Mouse (Mus musculus): ENCODE measurements at regions not wholly inside any gene's neighbourhood (a gene's known extent, or its start where the extent isn't known, plus 50 kb on each side); places are given as distances from the start of the nearest gene placed in this dataset.

DNA sequence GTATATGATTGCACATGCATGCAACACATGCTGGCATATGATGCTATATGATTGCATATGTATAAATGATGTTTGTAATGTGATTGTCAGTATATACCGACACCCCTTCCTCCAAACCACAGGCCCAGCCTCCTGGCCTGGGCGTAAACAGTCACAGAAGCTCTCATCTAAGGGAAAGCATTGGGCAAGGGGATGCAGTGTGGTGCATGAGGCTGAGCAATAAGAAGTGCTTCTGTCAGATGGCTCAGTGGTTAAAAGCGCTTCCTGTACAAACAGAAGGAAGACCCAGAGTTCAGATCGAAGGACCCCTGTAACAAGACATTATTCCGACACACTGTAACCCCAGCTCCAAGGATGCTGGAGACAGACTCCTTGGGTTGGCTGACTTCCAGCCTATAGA is 175.0 kb upstream of the Prok2 start:
- no peaks in the 10 kb centered on the region for H3K9me3 ChIP-seq (ENCODE audit: low read length)
- no peak for DNase-seq
- no peak overlapping the region for H3K4me3 ChIP-seq (ENCODE audit: low read depth, low read length)
- H3K9ac ChIP-seq: no peak overlapping the region
- H3K4me2 ChIP-seq (ENCODE audit: low read depth): no peak overlapping the region
- H3K36me3 ChIP-seq (ENCODE audit: insufficient read depth): no peaks in the 10 kb centered on the region
- no peak overlapping the region for H3K27ac ChIP-seq (ENCODE audit: low read depth, low read length)
- H3K4me1 ChIP-seq (ENCODE audit: insufficient read depth): no peaks in the 10 kb centered on the region
- WGBS: 85% methylated on average over 5 of the region's 5 CpGs
- ATAC-seq: no peak
- no peak for TF ChIP-seq CTCF (IDR thresholded peaks at IDR 0.05; ENCODE audit: low read depth)
- H3K27me3 ChIP-seq (ENCODE audit: insufficient read depth, low read length): no peaks in the 10 kb centered on the region

DNA sequence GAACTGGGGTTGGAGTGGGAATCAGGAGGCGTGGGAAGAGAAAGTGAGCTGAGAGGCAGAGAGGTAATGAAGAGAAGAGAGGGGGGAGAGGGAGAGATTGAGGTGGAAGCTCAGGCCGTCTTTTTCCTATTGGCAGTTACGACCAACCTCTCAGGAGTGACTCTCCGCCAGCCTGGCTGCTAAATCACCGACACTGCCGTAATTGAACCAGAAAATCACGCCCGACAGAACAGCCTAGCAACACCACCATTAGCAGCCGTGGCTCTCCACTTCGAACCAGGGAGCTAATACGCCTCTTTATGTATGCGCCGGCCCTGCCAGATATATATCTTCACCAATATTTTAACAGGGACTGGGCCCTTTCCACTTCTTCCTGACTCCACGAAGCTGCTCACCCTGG is 173.5 kb upstream of the Prok2 start:
- TF ChIP-seq CTCF (IDR thresholded peaks at IDR 0.05; ENCODE audit: low read depth): no peak
- H3K4me2 ChIP-seq (ENCODE audit: low read depth): no peak overlapping the region
- DNase-seq: no peak
- 71% methylated on average over 14 of the region's 14 CpGs for WGBS
- H3K9ac ChIP-seq: no peak overlapping the region
- no peaks in the 10 kb centered on the region for H3K9me3 ChIP-seq (ENCODE audit: low read length)
- H3K4me1 ChIP-seq (ENCODE audit: insufficient read depth): no peaks in the 10 kb centered on the region
- H3K36me3 ChIP-seq (ENCODE audit: insufficient read depth): no peaks in the 10 kb centered on the region
- H3K27me3 ChIP-seq (ENCODE audit: insufficient read depth, low read length): no peaks in the 10 kb centered on the region
- H3K27ac ChIP-seq (ENCODE audit: low read depth, low read length): no peak overlapping the region
- no peak overlapping the region for H3K4me3 ChIP-seq (ENCODE audit: low read depth, low read length)
- no peak for ATAC-seq

DNA sequence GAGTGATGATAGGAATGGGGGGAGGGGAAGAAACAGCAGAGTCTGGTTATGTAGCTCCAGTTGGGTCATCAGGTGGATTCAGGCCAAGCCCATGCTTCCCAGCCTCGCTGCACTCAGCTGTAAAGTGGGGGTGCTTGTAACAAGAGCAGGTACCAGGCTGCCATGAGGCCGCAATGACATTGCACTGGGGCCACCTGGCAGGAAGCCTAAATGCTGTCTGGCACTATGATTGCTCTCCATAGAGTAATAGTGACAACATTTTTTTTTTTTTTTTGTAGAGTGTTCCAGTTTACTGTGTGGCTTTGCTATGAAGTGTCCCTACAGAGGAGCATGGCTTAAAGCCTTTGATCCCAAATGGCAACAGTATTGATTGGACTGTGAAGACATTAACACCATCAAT is 171.9 kb upstream of the Prok2 start:
- ATAC-seq (no peak), DNase-seq (no peak)
- H3K4me1 ChIP-seq (ENCODE audit: insufficient read depth): no peaks in the 10 kb centered on the region
- H3K9me3 ChIP-seq (ENCODE audit: low read length): no peaks in the 10 kb centered on the region
- H3K4me3 ChIP-seq (ENCODE audit: low read depth, low read length): no peak overlapping the region
- TF ChIP-seq CTCF (IDR thresholded peaks at IDR 0.05; ENCODE audit: low read depth): no peak
- H3K36me3 ChIP-seq (ENCODE audit: insufficient read depth): no peaks in the 10 kb centered on the region
- H3K9ac ChIP-seq: no peak overlapping the region
- H3K27me3 ChIP-seq (ENCODE audit: insufficient read depth, low read length): no peaks in the 10 kb centered on the region
- WGBS: 78% methylated on average over 2 of the region's 2 CpGs
- no peak overlapping the region for H3K4me2 ChIP-seq (ENCODE audit: low read depth)
- H3K27ac ChIP-seq (ENCODE audit: low read depth, low read length): no peak overlapping the region

DNA sequence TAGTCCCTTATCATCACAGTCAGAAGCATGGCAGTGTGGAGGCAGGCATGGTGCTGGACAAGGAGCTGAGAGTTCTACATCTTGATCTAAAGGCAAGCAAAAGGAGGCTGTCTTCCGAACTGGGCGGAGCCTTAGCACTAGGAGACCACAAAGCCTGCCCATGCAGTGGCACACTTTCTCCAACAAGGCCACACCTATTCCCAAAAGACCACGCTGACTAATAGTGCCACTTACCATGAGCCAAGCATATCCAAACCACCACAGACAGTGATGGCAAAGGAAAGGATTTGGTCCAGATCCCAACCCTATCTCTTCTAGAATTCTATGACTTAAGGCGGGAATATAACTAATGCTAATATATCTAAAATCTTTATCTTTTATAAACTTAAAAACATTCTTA is 169.4 kb upstream of the Prok2 start:
- WGBS: 95% methylated on average over 4 of the region's 4 CpGs
- no peak for ATAC-seq
- no peak for TF ChIP-seq CTCF (IDR thresholded peaks at IDR 0.05; ENCODE audit: low read depth)

DNA sequence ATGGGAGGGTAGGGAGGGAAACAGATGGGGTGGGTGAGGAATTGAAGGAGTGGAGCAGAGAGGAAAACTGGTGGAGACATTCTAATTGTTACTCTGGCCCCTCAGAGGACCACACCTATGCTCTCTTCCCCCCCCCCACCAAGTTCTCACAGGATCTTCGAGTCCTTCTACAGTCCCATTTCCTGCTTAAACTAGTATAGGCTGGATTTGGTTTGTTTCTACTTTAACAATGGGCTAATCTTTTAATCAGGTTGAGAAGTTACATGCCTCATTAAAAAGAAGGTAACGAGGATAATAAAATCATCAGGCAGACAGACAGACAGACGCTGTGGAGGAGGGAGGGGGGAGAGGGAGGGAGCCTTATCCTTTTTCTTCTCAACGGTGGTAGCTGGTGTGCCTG is 167.7 kb upstream of the Prok2 start:
- Histone ChIP-seq H3K4me1 (ENCODE audit: insufficient read depth) (no peaks in the 10 kb centered on the region), H3K27ac (ENCODE audit: low read depth, low read length) (no peak overlapping the region), H3K27me3 (ENCODE audit: insufficient read depth, low read length) (no peaks in the 10 kb centered on the region), H3K4me2 (ENCODE audit: low read depth) (no peak overlapping the region), H3K9ac (no peak overlapping the region), H3K4me3 (ENCODE audit: low read depth, low read length) (no peak overlapping the region), H3K36me3 (ENCODE audit: insufficient read depth) (no peaks in the 10 kb centered on the region), H3K9me3 (ENCODE audit: low read length) (no peaks in the 10 kb centered on the region)
- 24% methylated on average over 4 of the region's 4 CpGs for WGBS
- ATAC-seq: no peak
- no peak for DNase-seq
- TF ChIP-seq CTCF (IDR thresholded peaks at IDR 0.05; ENCODE audit: low read depth): no peak

More for the DNA sequence above, 169.4 kb upstream of the Prok2 start:
- H3K27me3 ChIP-seq (ENCODE audit: insufficient read depth, low read length): no peaks in the 10 kb centered on the region
- H3K4me1 ChIP-seq (ENCODE audit: insufficient read depth): no peaks in the 10 kb centered on the region
- DNase-seq: no peak
- no peak overlapping the region for H3K4me3 ChIP-seq (ENCODE audit: low read depth, low read length)
- H3K27ac ChIP-seq (ENCODE audit: low read depth, low read length): no peak overlapping the region
- no peaks in the 10 kb centered on the region for H3K9me3 ChIP-seq (ENCODE audit: low read length)
- no peak overlapping the region for H3K9ac ChIP-seq
- H3K36me3 ChIP-seq (ENCODE audit: insufficient read depth): no peaks in the 10 kb centered on the region
- no peak overlapping the region for H3K4me2 ChIP-seq (ENCODE audit: low read depth)

DNA sequence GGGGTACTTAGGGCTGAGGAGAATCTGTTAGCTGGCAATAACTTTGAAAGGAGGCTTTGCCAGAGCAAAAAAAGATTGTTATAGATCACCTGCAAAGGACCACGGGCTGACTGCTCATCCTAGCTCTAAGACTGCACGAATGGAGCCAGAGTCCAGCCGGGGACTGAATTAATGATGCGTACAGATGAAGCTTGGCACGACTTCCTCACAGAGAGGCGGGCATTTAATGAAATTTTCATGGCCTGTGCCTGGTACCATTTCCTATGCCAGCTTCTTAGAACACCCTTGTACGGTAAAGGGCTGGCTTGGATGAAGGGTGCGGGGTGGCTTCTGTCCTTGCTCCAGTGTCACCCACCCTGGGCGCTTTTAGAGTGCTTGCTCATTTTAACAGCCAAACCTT is 166.0 kb upstream of the Prok2 start:
- H3K27me3 ChIP-seq (ENCODE audit: insufficient read depth, low read length): no peaks in the 10 kb centered on the region
- no peak overlapping the region for H3K9ac ChIP-seq
- H3K36me3 ChIP-seq (ENCODE audit: insufficient read depth): no peaks in the 10 kb centered on the region
- H3K4me1 ChIP-seq (ENCODE audit: insufficient read depth): no peaks in the 10 kb centered on the region
- WGBS: 74% methylated on average over 9 of the region's 9 CpGs
- no peak overlapping the region for H3K4me3 ChIP-seq (ENCODE audit: low read depth, low read length)
- ATAC-seq (no peak), DNase-seq (no peak)
- H3K4me2 ChIP-seq (ENCODE audit: low read depth): no peak overlapping the region
- H3K27ac ChIP-seq (ENCODE audit: low read depth, low read length): no peak overlapping the region
- no peak for TF ChIP-seq CTCF (IDR thresholded peaks at IDR 0.05; ENCODE audit: low read depth)
- no peaks in the 10 kb centered on the region for H3K9me3 ChIP-seq (ENCODE audit: low read length)

DNA sequence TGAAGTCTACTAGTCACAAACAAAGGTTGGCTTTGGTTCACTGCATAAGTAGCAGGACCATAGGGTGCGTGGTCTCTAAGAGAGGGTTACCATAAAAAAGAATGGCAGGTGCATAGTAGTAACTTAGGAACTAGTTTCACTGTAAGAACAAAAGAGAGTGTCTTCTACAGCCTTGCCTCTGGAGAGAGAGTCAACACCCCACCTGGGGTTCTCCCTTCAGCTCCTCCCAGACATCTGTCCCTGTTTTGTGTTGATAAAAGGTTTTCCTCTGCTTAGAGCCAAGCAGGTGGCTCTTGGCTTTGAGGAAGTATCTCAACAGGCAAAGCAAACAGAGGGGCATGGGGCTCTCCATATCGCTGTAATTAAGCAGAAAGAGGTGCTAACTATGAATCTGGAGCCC is 165.6 kb upstream of the Prok2 start:
- TF ChIP-seq CTCF (IDR thresholded peaks at IDR 0.05; ENCODE audit: low read depth): no peak
- ATAC-seq (no peak), DNase-seq (no peak)
- no peak overlapping the region for H3K27ac ChIP-seq (ENCODE audit: low read depth, low read length)
- H3K9ac ChIP-seq: no peak overlapping the region
- no peak overlapping the region for H3K4me2 ChIP-seq (ENCODE audit: low read depth)
- H3K27me3 ChIP-seq (ENCODE audit: insufficient read depth, low read length): no peaks in the 10 kb centered on the region
- H3K4me1 ChIP-seq (ENCODE audit: insufficient read depth): no peaks in the 10 kb centered on the region
- H3K9me3 ChIP-seq (ENCODE audit: low read length): no peaks in the 10 kb centered on the region
- H3K36me3 ChIP-seq (ENCODE audit: insufficient read depth): no peaks in the 10 kb centered on the region
- 61% methylated on average over 2 of the region's 2 CpGs for WGBS
- no peak overlapping the region for H3K4me3 ChIP-seq (ENCODE audit: low read depth, low read length)

- no peaks in the 10 kb centered on the region for H3K4me1 ChIP-seq (ENCODE audit: insufficient read depth)
- no peaks in the 10 kb centered on the region for H3K27me3 ChIP-seq (ENCODE audit: insufficient read depth, low read length)
- ATAC-seq (no peak), DNase-seq (no peak)
- no peak overlapping the region for H3K4me2 ChIP-seq (ENCODE audit: low read depth)
- H3K9me3 ChIP-seq (ENCODE audit: low read length): no peaks in the 10 kb centered on the region
- H3K4me3 ChIP-seq (ENCODE audit: low read depth, low read length): no peak overlapping the region
- H3K27ac ChIP-seq (ENCODE audit: low read depth, low read length): no peak overlapping the region
- 77% methylated on average over 5 of the region's 5 CpGs for WGBS
- peak; percentile 56 for TF ChIP-seq CTCF (IDR thresholded peaks at IDR 0.05; ENCODE audit: low read depth)
- H3K36me3 ChIP-seq (ENCODE audit: insufficient read depth): no peaks in the 10 kb centered on the region
- no peak overlapping the region for H3K9ac ChIP-seq
Observed at GRCm38 (mm10) chr6:99890805-99891204, 164.6 kb upstream of the Prok2 start.
